Mouse (Mus musculus) lung, postnatal 0 days (tissue): Measurements from ENCODE around the gene Gm1604a.
"Not testable (repeated sequence)": the region's sequence is repeated elsewhere in the genome, so short reads cannot be mapped to it uniquely, and the experiment has no call there.

Source experiments
- CTCF ChIP-seq: IDR thresholded peaks from 2 replicates; pipeline ENCODE4 v1.5.1; 2016; ENCODE audit warnings: antibody characterized with exemption, mild to moderate bottlenecking
- EP300 ChIP-seq: IDR thresholded peaks from 2 replicates; pipeline ENCODE4 v1.6.1; 2016; ENCODE audit warnings: antibody characterized with exemption, mild to moderate bottlenecking, control low read depth

DNA sequence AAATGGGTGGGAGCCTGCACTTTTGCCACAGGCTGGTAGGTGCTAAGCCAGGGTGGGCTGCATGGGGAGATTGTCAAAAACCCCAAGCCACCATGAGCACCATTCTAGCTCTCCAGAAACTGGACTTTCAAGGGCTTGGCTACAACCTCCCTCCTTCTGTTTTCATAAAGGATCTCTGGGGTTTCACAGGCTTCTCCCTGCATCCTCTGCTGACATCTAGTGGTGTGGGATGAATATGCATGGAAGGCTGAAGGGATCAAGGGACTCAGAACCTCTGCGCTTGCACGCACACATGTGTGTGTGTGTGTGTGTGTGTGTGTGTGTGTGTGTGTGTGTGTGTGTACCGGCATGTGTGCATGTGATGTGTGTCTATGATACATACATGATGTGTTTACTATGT is 49.1 kb downstream of the Gm1604a start:
- TF ChIP-seq CTCF, result peak; percentile 69
- TF ChIP-seq EP300, result not testable (repeated sequence)
